Mouse (Mus musculus) adipose tissue, adult 10 weeks (tissue): Measurements from ENCODE around the gene Ppp1r15a. TPM values are rescaled to one million over a fixed set of nuclear protein-coding genes. Genes with fewer than 3 reads are reported as not detected.

Experiments
- polyA plus RNA-seq: library from polyadenylated mRNA; stranded (reverse); fragments of 350-450 nt; fragmentation: Illumina TruSeq; extraction: RNeasy Lipid Tissue Mini Kit (QIAGEN cat#74804); gene quantifications from one replicate; pipeline ENCODE4 v1.2.3, GENCODE M21; 2014; ENCODE audit warnings: low read depth, low replicate concordance

The Ppp1r15a gene
- polyA plus RNA-seq: 23.3 TPM

DNA sequence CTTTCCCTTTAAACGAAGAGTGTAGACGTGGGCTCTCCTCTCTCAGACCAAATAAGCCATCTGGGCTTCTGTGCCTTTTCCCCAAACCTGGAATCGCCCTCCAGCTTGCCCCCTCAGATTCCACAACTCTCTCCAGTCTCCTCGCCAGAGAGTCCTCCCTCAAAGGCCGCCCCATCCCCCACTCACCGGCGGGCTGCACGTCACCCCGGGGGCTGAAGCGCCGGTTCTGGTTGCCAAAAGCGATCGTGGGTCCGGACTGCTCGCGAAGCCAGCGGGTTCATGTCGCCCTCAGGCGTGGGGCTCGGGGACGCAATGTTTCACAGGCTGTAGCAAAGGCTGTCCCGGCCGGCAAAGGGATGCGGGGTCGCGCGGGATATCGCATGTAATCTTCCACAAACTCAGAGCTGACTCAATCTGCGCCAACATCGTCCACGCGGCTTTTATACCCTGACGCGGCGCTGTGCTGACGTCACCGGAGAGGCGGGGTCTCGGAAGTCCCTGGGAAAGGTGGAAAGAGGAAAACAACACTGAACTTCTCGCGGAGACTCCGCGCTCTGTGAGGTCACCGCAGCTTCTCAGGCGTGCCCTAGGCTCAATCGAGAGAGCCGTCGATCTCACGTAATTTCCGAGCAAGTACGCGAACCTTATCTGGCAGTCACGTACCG, at the start of gene Ppp1r15a, which contains the start of gene Plekha4:
TSS of gene Ppp1r15a (minus strand) at position 460 of the 665 bp plus-strand sequence.
TSS of gene Plekha4 (plus strand) at position 522 of the 665 bp plus-strand sequence.

GRCm38 (mm10) chr7:45570103-45570741, 44.2 kb upstream of the Ppp1r15a start, which contains the start of gene Bcat2:
Gene Bcat2, plus strand, starts transcription at chr7:45570153.

DNA sequence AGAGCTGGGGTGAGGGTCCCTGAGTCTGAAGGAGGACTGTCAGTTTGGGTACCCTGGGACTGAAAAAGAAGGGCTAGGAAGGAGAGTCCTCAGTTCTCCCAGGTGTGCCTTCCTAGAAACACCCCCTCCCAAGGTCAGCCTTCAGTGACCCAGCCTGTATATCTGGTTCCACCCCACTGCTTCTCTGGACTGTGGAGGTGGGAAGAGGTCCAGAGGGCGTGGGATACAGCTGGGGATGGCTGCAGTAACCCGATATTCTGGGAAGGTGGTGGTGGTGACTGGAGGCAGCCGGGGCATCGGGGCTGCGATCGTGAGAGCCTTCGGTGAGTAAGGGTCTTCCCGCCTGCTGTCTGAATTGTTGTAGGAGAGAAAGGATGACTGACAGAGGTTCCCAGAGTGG, 28.7 kb upstream of the Ppp1r15a start, which contains the start of gene Hsd17b14:
TSS of gene Hsd17b14 (plus strand) at position 150 of the 400 bp plus-strand sequence.

GRCm38 (mm10) chr7:45509912-45510787, 15.9 kb downstream of the Ppp1r15a start, which contains the start of gene Nucb1:
Gene Nucb1, minus strand, starts transcription at chr7:45510406.

DNA sequence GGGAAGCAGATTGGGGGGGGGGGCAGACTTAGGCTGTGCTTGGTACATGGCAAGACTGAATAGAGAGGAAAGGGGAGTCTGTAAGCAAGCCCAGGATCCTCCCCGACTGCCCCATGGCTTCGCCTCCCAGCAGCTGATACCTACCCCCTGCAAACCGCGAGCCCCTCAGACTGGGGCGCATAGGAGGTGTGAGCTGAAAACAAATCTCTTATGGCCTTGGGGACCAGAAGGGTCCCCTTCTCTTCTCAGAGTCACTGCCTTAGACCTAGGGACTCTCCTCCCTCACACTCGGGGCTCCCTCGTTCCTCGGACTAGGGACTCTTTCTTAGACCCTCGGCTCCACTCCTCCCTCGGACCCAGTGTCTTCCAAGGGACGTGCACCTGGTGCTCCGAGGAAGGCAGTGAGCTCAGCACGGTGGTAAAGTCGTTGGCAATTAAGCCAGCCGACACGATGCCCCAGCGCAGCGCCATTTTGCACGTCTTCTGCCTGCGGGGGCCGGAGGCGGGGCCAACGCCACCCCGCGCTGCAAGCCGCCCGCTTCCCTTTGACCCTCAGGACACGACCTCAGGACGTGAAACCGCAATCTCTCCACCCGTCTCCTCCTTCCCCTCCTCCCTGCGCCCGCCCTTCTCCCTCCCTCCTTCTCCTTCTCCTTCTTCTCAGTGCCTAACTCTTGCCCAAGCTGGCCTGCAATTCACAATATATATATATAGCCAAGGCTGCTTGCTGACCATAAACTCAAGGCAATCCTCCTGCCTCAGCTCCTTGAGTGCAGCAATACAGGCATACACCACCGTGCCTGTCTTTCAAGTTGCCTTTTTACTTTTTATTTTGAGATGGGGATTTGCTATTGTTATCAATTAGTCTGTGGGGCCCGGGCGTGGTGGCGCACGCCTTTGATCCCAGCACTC, 37.5 kb downstream of the Ppp1r15a start, which contains the start of gene Dhdh:
TSS of gene Dhdh (minus strand) at position 513 of the 912 bp plus-strand sequence.

DNA sequence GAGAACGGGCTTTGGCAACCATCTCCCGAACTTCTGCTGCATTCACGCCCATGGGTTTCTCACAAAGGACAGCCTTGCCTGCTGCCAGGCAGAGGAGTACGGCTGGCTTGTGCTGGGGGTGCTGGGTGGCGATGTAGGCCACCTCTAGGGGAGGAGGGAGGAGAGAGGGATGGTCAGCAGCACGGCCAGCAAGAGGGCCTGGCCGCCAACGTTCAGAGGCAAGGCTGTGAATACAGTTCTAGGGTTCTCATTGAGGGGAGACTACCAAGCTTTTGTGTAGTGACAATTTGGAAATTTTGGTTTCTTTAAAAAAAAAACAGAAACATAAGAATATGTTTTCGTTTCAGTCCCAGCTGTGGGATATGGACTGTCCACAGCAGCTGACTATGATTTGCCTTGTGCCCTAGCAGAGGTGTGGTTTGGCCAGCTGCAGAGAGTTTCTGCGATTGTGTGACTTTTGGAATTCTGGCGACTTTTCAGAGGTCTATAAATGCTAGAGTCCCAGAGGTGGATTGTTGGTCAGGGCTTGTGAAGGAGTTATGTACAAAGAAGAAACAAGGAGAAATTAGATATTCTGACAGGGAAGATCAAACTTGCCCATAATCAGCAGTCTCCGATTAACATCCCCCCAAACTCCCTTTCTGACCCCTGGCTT, 39.2 kb downstream of the Ppp1r15a start, which contains the start of gene Gm45808:
TSS of gene Gm45808 (minus strand) at position 51 of the 655 bp plus-strand sequence.

DNA sequence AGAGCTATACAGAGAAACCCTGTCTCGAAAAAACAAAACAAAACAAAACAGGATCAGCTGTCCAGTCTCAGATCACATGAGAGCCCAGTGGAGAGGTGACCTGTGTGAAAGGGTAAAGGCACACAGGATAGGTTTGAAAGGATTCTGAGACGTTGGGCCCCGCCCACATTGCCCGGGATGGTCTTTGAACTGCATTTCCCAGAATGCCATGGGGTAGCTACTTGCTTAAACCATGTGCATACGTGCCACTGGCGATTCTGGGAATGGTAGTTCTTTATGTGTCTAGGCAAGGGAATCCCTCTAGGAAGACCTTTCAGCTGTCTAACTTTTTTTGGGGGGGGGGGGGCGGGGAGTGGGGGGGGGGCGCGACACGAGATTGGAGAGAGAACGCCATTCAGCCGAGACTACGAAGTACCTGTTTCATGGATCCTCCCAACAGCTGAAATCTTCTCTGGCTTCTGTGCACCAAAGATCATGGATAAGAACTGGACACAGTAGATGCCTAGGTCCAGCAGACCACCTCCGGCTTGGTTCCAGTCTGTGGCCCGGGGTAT, 44.6 kb downstream of the Ppp1r15a start, which contains the start of gene Tulp2:
TSS of gene Tulp2 (plus strand) at position 504 of the 554 bp plus-strand sequence.

Other genes with a start within 250 kb of the Ppp1r15a start
- 9.4 TPM for gene Slc6a21, start 248.8 kb downstream of the Ppp1r15a start, polyA plus RNA-seq
- gene Trpm4, start 192.5 kb downstream of the Ppp1r15a start, polyA plus RNA-seq: 41.0 TPM
- gene Hrc, start 191.0 kb downstream of the Ppp1r15a start, polyA plus RNA-seq: 0.65 TPM
- 3.5 TPM for gene Ppfia3, start 159.2 kb downstream of the Ppp1r15a start, polyA plus RNA-seq
- 5.1 TPM for gene Lin7b, start 155.7 kb downstream of the Ppp1r15a start, polyA plus RNA-seq
- 288 TPM for gene Snrnp70, start 130.5 kb downstream of the Ppp1r15a start, polyA plus RNA-seq
- not detected for gene Kcna7, start 120.6 kb downstream of the Ppp1r15a start, polyA plus RNA-seq
- 2.6 TPM for gene Ntf5, start 112.6 kb downstream of the Ppp1r15a start, polyA plus RNA-seq
- gene Lhb, start 105.4 kb downstream of the Ppp1r15a start, polyA plus RNA-seq: 1.4 TPM
- 41.6 TPM for gene Gys1, start 91.4 kb downstream of the Ppp1r15a start, polyA plus RNA-seq
- gene Ruvbl2, start 88.2 kb downstream of the Ppp1r15a start, polyA plus RNA-seq: 33.5 TPM
- gene Ftl1, start 66.4 kb downstream of the Ppp1r15a start, polyA plus RNA-seq: 2,850 TPM
- gene Bax, start 59.4 kb downstream of the Ppp1r15a start, polyA plus RNA-seq: 61.4 TPM
- 11.4 TPM for gene Tulp2, start 44.4 kb downstream of the Ppp1r15a start, polyA plus RNA-seq
- gene Gm45808, start 39.5 kb downstream of the Ppp1r15a start, polyA plus RNA-seq: 4.7 TPM
- 23.6 TPM for gene Dhdh, start 37.5 kb downstream of the Ppp1r15a start, polyA plus RNA-seq
- gene Nucb1, start 15.9 kb downstream of the Ppp1r15a start, polyA plus RNA-seq: 558 TPM
- 12.8 TPM for gene Plekha4, start 62 bp upstream of the Ppp1r15a start, polyA plus RNA-seq
- gene Hsd17b14, start 28.6 kb upstream of the Ppp1r15a start, polyA plus RNA-seq: 1.0 TPM
- gene Bcat2, start 43.9 kb upstream of the Ppp1r15a start, polyA plus RNA-seq: 110 TPM
- 0.58 TPM for gene Fgf21, start 89.2 kb upstream of the Ppp1r15a start, polyA plus RNA-seq
- gene Fut1, start 91.0 kb upstream of the Ppp1r15a start, polyA plus RNA-seq: 14.4 TPM
- gene Izumo1, start 95.5 kb upstream of the Ppp1r15a start, polyA plus RNA-seq: 1.6 TPM
- 11.0 TPM for gene Rasip1, start 101.2 kb upstream of the Ppp1r15a start, polyA plus RNA-seq
- 4.0 TPM for gene Mamstr, start 113.7 kb upstream of the Ppp1r15a start, polyA plus RNA-seq
- 2.3 TPM for gene Fut2, start 140.1 kb upstream of the Ppp1r15a start, polyA plus RNA-seq
- gene Ntn5, start 157.8 kb upstream of the Ppp1r15a start, polyA plus RNA-seq: 0.78 TPM
- 1.8 TPM for gene Sec1, start 168.1 kb upstream of the Ppp1r15a start, polyA plus RNA-seq
- 5.3 TPM for gene Car11, start 173.6 kb upstream of the Ppp1r15a start, polyA plus RNA-seq
- gene Dbp, start 178.8 kb upstream of the Ppp1r15a start, polyA plus RNA-seq: 19.7 TPM
- gene Rpl18, start 189.2 kb upstream of the Ppp1r15a start, polyA plus RNA-seq: 966 TPM
- 31.4 TPM for gene Sphk2, start 191.7 kb upstream of the Ppp1r15a start, polyA plus RNA-seq
- gene Fam83e, start 194.9 kb upstream of the Ppp1r15a start, polyA plus RNA-seq: 3.7 TPM
- gene Spaca4, start 199.5 kb upstream of the Ppp1r15a start, polyA plus RNA-seq: 2.2 TPM